Mouse (Mus musculus): ENCODE measurements around the gene Gsc.

The Gsc gene

GRCm38 (mm10) chr12:104461372-104461771, 11.8 kb downstream of the Gsc start:
- in situ Hi-C loops (cut with MboI, MseI): loop anchor here (25.0 kb wide), 2 partner anchors 1426 to 1451 kb away; no protein-coding TSS in a partner anchor

- in situ Hi-C loops (cut with MboI, MseI): loop anchor here (25.0 kb wide), 2 partner anchors 1428 to 1453 kb away; no protein-coding TSS in a partner anchor
Measured at GRCm38 (mm10) chr12:104459377-104459776, 13.8 kb downstream of the Gsc start.

GRCm38 (mm10) chr12:104453002-104453401, 20.1 kb downstream of the Gsc start:
- in situ Hi-C loops (cut with MboI, MseI): loop anchor here (5.0 to 25.0 kb wide), 3 partner anchors 369 to 1459 kb away; no protein-coding TSS in a partner anchor

DNA sequence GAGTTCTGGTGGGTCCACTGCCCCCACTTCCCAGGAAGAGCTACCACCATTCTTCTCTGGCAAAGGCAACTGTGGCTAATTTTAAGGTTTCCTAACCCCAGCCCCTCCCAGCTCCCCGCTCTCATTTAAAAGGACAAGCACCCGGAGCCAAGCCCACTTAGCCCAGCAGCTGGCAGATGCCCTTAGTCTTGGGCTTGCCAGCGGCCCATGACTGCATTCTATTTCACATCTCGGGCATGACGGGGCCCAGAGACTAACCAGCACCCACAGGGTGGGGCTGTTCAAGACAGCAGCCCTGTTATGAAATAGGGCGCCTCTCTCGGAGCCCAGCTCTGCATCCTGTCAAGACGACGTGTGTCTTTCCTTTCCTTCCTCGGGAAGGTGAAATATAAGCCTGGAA, 22.9 kb downstream of the Gsc start:
- in situ Hi-C loops (cut with MboI, MseI): loop anchor here (5.0 to 25.0 kb wide), 3 partner anchors 372 to 1462 kb away; no protein-coding TSS in a partner anchor

GRCm38 (mm10) chr12:104448099-104448498, 25.0 kb downstream of the Gsc start:
- in situ Hi-C loops (cut with MboI, MseI): loop anchor here in 1 of 2 experiments (10.0 kb wide), 1 partner anchor 467 kb away; no protein-coding TSS in a partner anchor

DNA sequence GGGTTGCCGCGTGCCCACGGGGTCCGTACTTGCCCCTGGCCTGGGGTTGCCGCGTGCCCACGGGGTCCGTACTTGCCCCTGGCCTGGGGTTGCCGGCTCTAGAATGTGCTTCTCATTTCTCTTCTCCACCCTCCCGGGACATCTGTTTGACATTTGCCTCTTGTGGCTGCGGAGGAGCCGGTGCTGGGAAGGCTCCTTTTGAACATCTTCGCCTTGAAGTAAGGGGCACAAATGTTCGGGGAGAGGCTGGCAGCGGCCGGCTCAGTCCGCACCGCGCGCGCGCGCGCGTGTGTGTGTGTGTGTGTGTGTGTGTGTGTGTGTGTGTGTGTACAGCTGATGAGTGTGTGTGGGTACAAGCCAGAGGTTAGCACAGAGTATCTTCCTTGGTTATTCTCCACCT, 26.1 kb downstream of the Gsc start:
- in situ Hi-C loops (cut with MboI, MseI): loop anchor here in 1 of 2 experiments (10.0 kb wide), 1 partner anchor 468 kb away; no protein-coding TSS in a partner anchor

- in situ Hi-C loops (cut with MboI, MseI): loop anchor here in 1 of 2 experiments (10.0 kb wide), 1 partner anchor 471 kb away; no protein-coding TSS in a partner anchor
Measured at GRCm38 (mm10) chr12:104443716-104444115, 29.4 kb downstream of the Gsc start.

- in situ Hi-C loops (cut with MboI, MseI): loop anchor here in 1 of 2 experiments (10.0 kb wide), 1 partner anchor 475 kb away; no protein-coding TSS in a partner anchor
Measured at GRCm38 (mm10) chr12:104440087-104440760, 32.9 kb downstream of the Gsc start.

- in situ Hi-C loops (cut with MboI, MseI): loop anchor here in 1 of 2 experiments (10.0 kb wide), 1 partner anchor 1041 kb away; no protein-coding TSS in a partner anchor
Measured at GRCm38 (mm10) chr12:104433951-104434735, 39.0 kb downstream of the Gsc start.

DNA sequence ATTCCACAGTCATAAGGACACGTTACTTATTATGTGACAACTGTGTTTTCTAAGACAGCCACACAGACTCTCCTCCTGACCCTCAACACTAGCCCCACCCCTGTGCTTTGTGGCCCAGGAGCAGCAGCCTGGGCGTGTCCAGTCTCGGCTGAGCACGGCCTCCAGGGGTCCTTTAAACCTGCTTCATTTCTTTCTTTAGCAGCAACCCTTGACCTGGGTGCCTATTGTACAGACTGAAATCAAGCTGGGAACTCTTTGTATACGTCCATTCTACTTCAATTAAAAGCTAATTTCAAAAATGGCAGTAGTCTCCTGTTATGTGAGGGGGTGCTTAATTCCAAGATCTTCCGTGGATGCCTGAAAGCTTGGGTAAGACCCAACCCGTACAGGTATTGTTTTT, 39.9 kb downstream of the Gsc start:
- in situ Hi-C loops (cut with MboI, MseI): loop anchor here in 1 of 2 experiments (10.0 kb wide), 1 partner anchor 1042 kb away; no protein-coding TSS in a partner anchor

- in situ Hi-C loops (cut with MboI, MseI): loop anchor here in 1 of 2 experiments (10.0 kb wide), 1 partner anchor 1043 kb away; no protein-coding TSS in a partner anchor
Measured at GRCm38 (mm10) chr12:104431359-104431758, 41.8 kb downstream of the Gsc start.

DNA sequence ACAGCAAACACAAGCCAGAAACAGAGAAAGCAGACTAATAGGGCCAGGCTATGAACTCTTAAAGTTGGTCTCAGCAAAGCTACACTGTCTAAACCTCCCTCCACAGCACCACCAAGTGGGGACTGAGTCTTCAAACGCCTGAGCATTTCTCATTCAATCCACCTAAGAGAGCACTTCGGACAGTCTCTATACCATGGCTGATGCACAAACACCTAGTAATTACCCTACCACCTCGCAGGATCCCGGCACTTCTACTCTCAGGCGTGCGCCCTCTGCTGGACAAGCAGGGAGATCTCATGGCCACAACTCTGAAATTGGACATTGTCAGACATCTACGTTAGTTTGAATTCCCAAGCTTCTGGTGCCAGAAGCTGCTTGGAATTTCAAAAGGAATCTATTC, 46.2 kb downstream of the Gsc start:
- in situ Hi-C loops (cut with MboI, MseI): no loop called here

GRCm38 (mm10) chr12:104425591-104425990, 47.5 kb downstream of the Gsc start:
- in situ Hi-C loops (cut with MboI, MseI): no loop called here

DNA sequence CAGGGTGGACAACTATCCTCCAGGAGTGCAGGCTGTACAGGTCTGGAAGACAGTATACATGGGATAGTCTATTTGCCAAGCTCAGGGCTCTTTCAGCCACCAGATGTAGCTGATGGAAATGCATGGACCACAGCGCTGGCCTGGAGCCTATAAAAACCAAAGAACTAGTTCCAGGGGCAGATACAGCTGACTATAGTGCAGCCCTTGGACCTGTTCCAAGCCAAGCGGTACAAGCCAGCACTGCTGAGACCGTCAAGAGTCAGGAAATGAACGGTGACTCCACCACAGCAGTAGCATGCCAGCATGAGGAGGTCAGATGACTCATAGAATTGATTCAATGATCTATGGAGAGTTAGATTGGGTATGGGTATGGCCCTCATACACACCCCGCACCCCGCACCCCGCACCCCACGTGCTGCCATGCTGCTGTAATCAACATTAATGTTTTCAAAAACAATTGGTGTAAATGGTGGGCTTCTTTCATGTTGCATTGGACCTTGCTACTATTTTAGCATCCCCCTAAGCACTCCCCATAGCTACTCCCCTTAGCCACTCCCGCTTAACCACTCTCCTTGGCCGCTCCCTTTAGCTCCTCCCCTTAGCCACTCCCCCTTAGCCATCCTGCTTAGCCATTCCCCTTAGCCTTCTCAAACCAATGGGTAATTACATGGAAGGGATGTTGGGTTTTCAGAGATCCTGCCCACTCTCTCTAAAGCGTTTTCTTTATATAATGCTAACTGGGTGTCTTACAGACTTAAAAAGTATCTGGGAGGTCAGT, 50.3 kb downstream of the Gsc start:
- in situ Hi-C loops (cut with MboI, MseI): loop anchor here (5.0 kb wide), 2 partner anchors 426 to 436 kb away; partner anchors contain the start of gene Serpina11 (in 1 of the 2)

All from T-helper 17 cell (primary cell).